Mouse (Mus musculus): ENCODE results near the gene Cog7.
A peak's percentile ranks its signal among the peaks of the same experiment; 100 is the strongest.

Gene Cog7

DNA sequence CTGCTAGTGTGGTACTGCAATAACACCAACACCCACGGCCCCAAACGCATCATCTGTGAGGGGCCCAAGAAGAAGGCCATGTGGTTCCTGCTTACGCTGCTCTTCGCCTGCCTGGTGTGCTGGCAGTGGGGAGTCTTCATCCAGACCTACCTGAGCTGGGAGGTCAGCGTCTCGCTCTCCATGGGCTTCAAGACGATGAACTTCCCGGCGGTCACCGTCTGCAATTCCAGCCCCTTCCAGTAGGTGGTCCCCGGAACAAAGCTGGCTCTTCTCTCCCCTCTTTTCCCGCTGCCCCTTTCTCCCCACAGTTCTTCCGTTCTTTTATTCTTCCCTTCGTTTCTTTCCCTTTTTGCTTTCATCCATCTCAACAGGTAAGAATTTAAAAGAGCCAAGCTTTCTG lies 82.2 kb downstream of the Cog7 start:
- peak; percentile 16 for DNase-seq (ENCODE audit: low spot score)

DNA sequence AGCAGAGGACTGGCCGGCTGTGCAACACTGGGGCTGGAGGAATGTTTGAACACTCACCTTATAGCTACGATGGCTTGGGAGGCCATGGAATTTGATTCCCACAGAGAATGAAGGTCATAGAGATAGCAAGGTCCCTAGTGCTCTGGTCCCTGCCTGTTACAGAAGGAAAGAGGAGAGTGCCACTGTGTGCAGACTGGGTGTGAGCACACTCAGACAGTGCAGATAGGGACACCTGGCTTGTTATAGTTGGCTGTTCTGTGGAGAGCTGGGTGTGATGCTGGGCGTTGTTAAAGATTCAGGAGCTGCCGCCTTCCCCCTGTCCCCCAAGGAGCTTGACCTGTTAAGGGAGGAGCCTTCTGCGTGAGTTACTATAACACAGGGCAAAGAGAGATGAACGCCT lies 84.8 kb downstream of the Cog7 start:
- no peak for DNase-seq (ENCODE audit: low spot score)

DNA sequence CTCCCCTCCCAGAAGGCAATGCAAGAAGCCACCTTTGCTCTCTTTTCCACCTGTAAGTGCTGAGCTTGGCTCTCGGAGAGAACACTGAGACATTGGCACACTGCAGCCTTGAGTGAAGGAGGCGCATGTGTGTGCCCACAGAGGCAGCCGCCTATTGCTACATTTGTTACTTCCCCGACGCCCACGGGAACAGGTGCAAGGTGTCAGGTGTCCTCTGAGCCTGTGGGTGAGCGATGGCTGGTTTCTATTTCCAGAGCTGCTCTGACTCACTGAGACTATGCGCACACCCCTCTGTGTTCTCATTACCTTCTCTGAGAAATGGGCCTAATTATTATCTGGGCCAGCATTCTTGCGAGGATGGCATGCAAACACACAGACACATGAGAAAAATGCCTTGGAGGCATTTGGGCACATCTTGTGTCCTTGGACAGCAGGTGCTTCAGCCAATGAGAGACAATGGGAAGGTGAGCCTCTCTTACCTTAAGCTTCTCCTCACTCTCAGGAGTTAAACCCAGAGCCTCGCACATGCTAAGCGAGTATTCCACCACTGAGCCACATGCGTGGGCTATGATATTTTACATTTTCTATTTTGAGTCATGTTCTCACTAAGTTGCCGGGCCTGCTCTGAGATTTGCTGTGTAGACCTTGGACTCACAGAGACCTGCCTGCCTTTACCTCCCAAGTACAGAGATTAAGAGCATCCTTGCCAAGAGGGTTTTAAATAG lies 90.7 kb downstream of the Cog7 start:
- DNase-seq (ENCODE audit: low spot score): no peak

DNA sequence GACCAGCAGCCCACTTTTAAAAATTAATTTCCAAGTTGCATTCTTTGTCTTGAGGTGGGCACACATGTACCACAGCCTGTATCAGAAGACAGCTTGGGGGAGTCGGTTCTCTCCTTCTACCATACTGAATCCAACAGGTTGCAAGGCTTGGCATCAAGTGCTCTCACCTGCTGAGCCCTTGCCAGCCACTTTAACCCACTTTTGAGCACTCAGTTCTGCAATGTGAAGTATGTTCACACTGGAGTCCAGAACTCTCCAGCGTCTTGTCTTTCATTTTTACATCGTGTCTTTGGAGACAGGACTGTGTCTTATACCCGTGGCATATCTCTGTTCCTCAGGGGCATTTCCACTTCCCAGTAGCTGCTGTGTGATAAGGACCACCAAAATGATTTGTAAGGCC lies 101.3 kb downstream of the Cog7 start:
- DNase-seq (ENCODE audit: low spot score): no peak

DNA sequence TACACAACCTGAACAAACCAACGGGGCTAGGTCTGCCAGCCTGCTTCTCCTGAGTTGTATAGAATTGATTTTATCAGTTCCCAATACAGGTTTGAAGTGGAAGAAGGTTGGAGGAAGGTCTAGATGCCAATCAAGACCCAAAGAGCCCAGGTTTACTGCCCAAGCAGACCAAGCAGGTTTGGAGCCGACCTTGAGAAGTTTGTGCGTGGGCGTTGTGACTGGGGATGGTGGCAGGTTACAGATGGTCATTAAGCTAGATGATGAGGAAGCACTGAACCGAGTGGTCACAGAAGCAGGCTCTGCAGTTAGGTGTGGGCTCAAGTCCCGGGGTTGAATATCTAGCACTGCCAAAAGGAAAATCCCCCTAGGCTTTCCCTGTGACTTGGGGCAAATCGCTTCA lies 106.7 kb downstream of the Cog7 start:
- no peak for DNase-seq (ENCODE audit: low spot score)

DNA sequence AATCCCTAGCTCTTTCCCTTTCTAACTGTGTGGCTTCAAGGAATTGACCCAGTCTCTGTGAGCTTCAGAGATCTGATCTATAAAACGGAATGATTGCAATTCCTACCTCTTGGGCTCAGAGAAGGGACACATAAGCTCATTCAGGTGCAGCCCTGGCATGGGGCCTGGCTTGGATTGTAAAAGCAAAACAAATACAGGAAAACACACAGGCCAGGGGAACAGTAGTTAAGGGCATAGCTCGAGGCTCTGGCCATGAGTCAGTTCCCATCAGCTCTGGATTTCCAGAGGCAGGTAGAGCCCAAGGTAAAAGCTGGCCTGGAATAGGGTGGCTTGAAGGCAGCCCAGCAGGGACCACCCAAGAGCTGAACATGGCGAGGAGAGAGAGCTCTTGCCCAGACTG lies 107.5 kb downstream of the Cog7 start:
- DNase-seq (ENCODE audit: low spot score): no peak

DNA sequence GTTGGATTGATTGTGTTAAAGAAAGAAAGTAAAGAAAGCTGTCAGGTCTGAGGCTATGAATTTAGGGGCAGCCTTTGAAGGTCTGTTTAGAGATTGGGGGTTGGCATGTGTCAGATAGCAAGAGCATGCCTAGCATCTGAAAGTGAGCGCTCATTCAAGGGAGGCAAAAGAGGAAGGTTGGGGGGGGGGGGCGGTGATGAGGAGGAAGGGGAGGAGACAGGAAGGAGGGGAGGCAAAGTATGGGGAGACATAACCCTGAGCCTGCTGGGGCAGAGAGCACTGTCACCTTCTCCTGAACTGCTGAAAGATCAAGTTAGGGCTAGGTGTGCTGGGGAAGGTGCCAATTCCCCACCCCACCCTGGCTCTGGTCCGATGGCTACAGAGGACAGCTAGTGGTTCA lies 109.9 kb downstream of the Cog7 start:
- DNase-seq (ENCODE audit: low spot score): no peak

DNA sequence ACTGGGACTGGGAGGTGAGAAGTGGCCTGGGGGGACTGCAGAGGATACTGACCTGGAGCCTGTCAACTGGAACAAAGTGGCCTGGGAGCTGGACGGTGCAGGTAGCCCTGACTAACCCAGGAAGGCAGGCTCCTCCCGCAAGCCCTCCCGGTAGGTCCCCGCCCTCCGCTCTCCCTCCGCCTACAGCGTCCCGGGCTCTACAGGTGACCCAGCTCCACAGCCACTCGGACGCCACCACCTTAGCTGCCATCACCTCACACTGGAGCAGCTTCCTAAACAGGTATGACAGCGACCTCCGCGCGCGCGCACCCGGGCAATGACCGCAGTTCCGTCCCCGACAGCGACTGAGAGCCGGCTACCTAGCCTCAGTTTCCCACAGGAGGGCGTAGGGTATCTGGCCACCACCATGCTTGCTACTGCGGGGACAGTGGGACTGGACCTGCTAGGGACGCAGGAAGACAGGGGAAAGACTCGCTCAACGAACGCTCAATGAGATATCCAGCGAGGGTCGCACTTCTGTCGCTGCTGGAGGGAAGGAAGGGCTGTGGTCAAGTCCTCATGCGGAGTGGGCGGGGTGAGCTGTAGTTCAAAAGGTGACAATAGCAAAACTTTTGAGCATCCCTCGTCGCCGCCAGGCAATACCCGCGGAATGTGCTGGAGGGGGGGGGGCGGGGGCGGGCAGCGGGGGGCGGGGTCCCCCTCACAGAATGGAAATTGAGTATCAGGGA lies 116.5 kb downstream of the Cog7 start, which contains the start of gene Scnn1b:
Gene Scnn1b (plus strand): TSS at position 181 of the 728 bp plus-strand sequence.
- DNase-seq (ENCODE audit: low spot score): no peak

DNA sequence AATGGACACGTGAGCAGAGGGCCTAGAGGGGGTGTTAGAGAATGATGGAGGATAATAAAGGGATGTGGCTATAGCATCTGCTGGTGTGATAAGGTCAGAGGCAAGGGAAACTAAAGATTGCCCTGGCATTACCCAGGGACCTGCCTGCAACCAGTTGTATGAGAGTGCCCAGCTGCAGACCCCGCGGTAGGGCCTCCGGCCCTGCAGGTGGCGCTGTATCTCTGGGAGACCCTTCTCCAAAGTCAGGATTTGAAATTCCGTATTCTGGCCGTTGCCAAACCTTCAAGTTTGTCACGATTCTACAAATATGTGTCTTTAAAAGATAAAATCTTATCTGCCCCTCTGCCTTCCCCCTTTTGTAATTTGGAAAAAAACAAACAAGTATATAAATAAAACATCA lies 122.6 kb downstream of the Cog7 start:
- DNase-seq (ENCODE audit: low spot score): no peak

DNA sequence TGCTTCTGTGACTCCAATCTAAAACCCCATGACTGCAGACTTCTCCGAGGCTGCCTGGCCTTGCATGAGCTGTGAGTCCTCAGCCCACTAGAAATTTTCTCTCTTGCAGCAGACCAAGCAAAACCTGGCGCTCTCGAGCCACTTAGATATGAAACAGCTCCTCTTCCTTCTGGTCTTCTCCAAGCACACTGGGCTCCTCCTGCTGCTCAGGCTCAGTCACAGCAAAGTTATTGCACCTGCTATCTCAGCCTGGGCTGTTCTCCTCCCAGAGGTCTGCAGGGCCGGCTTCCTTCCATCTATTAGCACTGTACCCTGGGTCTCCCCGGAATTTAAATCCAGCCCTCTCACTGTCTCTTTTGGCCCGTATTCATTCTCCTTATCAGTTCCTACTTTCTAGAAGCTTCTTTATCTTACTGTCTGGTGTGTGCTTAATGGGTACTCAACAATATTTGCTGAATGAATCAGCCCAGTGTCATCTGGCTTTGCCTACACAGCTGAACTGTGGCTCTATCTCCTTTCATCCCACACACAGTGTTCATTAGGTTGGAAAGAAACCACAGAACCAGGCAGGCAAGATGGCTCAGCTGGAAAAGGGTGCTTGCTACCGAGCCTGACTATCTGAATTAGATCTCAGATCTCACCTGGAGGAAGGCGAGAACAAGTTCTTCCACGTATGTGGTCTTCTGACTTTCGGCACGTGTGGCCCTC lies 124.2 kb downstream of the Cog7 start:
- no peak for DNase-seq (ENCODE audit: low spot score)

DNA sequence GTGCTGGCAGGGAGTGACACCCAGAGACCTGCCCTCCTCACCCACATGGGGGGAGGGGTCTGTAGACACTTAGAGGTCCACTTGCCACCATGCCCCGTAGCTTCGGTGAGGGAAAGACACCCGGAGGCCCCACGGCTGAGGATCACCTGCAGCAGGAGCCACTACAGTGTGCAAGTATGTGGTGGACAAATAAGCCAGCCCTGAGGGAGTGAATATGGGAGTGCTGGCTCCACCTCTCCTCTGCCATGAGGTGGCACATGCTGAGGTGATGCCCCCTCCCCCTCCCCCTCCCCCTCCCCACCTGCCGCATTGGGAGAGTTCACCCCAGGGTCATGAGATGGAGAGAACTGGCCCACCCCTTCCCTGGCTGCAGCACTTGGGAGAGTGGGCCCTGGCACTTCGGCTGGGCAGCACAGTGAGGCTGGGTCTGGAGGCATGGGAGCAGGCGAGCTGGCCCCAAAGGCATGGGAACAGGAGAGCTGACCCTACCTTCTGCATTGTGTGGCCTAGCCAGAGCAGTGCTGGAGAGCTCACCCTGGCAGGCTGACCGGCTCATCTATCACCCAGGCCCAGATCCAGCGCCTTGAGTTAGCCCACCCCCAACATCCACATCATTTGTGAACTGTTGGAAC lies 132.9 kb downstream of the Cog7 start:
- no peak for DNase-seq (ENCODE audit: low spot score)

DNA sequence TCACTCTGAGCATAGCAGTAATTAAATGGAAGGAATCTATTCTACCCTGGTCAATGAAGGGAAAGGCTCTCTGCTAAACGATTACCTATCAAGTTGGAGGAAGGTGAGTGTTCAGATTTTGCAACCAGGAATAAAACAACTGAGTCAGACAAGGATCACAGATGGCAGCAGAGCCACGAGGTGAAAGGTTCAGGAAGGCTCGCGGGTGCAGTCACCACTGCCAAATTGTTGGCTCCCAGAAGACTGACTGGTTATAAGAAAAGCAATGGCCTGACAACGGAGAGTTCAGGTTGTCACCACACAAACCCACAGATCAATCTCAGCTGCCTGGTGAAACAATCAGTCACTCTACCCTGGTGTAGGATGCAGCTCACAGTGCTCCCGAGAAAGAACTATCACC lies 135.5 kb downstream of the Cog7 start:
- no peak for DNase-seq (ENCODE audit: low spot score)

DNA sequence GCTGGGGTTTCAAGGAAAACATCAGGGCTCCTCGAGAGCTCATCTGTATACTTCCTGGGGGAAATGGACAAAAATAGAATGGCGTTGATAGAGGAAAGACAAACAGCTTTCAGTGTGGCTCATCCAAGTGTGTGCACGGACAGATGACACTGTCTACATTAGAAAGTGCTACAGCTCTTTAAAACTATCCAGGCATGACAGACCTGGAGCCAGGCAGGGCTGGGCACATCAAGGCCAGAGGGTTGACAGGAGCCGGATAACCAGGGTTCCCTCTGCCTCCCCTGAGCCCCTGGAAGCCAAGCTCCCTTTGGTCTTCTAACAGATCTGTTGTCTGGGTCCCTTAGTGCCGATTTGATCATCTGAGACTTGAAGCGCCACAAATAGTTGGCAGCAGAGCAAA lies 139.3 kb downstream of the Cog7 start:
- no peak for DNase-seq (ENCODE audit: low spot score)

DNA sequence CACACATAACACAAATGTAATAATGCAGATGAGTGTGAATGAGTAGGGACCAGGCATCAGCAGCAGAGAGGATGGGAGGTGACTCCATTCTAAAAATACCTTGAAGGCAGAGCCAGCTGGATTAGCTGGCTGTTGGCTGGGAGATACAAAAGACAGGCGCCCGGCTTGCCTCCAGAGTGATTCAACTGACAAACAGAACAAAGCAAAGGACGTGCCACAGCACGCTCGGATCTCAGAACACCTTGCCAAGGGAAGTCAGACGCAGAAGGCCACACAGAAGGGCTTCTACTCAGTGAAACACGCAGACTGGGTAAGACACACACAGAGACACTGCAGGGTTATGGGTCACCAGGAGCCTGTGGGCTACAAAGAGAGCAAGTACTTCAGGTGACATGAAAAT lies 140.7 kb downstream of the Cog7 start:
- DNase-seq (ENCODE audit: low spot score): no peak

DNA sequence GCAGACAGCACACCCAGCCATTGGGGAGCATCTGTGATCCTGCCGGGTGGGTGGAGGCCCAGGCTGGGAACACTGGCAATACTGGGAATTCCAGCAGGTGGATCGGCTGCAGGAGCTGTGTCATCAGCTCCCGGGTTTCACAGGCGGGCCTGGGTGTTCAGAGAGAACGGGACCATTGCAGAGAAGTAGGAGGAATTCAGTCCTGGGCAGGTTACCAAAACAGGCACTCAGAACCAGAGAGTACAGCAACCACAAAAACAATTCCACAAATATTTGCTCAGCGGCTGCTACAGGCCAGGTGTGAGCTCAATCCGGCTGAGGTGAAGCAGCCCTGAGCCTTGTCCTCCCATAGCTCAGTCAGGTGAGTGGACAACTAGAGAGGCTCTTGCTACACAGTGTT lies 144.7 kb downstream of the Cog7 start:
- no peak for DNase-seq (ENCODE audit: low spot score)

DNA sequence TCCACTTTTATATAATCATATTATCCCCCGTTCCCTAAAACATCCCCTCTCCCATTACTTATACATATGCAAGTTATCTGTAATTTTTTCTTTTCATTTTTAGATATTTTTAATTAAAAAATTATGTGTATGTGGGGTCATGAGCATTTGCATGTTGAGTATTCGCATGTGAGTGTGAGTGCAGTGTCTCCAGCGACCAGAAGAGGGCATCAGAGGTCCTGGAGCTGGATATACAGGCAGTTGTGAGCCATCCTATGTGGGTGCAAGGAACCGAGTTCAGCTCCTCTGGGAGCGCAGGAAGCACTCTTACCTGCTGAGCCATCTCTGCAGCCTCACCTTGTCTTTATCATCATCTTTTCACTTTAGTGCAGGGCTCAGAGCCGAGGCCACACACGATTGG lies 146.1 kb downstream of the Cog7 start:
- DNase-seq (ENCODE audit: low spot score): no peak

All from c-Kit-positive CD71-positive TER-119-positive erythroid progenitor cells, embryonic 14.5 days (primary cell).